Mouse (Mus musculus) testis, adult 2 months (tissue): ENCODE measurements around the gene Dera.

Experiments
- CTCF ChIP-seq: fragments of 200-500 bp; IDR thresholded peaks from 2 replicates; pipeline ENCODE4 v1.5.1; 2012; ENCODE audit warnings: low read depth, mild to moderate bottlenecking, inconsistent platforms, low read length, moderate library complexity; ENCODE audit not compliant: control insufficient read depth, insufficient read depth, insufficient replicate concordance
- POLR2A ChIP-seq: fragments of 200-500 bp; IDR thresholded peaks from 2 replicates; pipeline ENCODE4 v1.6.1; 2012; ENCODE audit warnings: low read depth, mild to moderate bottlenecking, inconsistent platforms, low read length, moderate library complexity; ENCODE audit not compliant: control insufficient read depth

DNA sequence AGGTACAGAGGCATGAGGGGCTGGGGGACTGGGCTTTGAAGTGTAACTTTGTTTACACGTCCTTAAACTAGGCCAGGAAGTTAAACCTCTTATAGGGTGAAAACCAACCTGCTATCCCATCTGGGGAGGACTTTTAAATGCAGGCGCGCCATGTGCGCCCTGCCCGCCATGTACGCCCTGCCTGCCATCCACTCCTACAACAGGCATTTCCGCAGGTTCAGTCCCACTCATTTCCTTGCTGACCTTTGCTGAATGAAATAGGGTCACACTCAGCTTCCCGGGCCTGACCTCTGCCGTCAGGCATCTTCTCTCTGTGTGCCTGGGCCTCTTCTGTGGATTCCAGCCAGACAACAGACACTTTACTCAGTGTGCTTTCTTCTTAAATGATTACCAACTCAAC lies 50.3 kb downstream of the Dera start:
- no peak for TF ChIP-seq POLR2A
- TF ChIP-seq CTCF: no peak
